In the genomic region with DNA sequence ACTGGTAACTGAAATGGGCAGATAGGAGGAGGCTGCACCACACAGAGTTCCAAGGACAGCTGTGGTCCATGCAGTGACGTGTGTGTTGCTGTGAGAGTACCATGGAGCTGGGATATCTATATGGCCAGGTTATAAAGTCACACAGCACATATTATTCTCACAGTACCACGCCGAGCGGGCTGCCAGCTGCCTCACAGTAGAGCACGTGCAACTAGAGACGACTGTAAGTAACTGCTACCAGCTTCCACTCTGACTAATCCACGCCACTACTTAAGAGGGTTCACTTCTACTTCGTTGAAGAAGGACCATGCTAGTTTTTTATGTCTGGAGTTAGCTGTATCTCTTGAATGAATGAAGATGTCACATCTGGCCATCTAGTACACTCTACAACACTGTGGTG, we compare ENCODE assay signal across 27 mouse cellular contexts.
DNase-seq lines count a peak whose midpoint lies in the region; ATAC-seq lines count a peak whose summit lies in the region.
"Had no signal": no experiment of that assay in that cellular context is flagged by ENCODE, and none has a peak within 500 bp of the region (broad histone marks: within the 10 kb centered on the region; RNA-seq: fewer than 3 reads in every experiment).

No protein-coding gene starts in this region.

- H3K27ac ChIP-seq in embryonic facial prominence, embryonic 12.5 days, result 0 out of 2 replicates have a peak overlapping the region, but pooled peaks have one; percentile 11
- no peak overlapping the region for H3K27ac ChIP-seq in embryonic facial prominence, embryonic 10.5 days (replicated peaks)
- H3K27ac ChIP-seq in midbrain, embryonic 10.5 days (replicated peaks), result 0 out of 2 replicates have a peak overlapping the region, but pooled peaks have one; percentile 13
- no peak overlapping the region for H3K27ac ChIP-seq in midbrain, embryonic 16.5 days (ENCODE audit: low read length)
- H3K27ac ChIP-seq in limb, embryonic 12.5 days, result peak overlapping the region; percentile 69; the same call in 1 of the 2 replicates
- no peak overlapping the region for H3K27ac ChIP-seq in hindbrain, embryonic 11.5 days (ENCODE audit: low read depth, low read length)
- H3K27ac ChIP-seq: embryonic facial prominence, embryonic 15.5 days; gastrocnemius, adult 2 months; heart, adult 2 months; heart, embryonic 10.5 days; heart, embryonic 13.5 days; hindbrain, embryonic 12.5 days; hindbrain, embryonic 15.5 days had no signal

- H3K27me3 ChIP-seq in embryonic facial prominence, embryonic 12.5 days, result no peaks in the 10 kb centered on the region
- no peaks in the 10 kb centered on the region for H3K27me3 ChIP-seq in embryonic facial prominence, embryonic 10.5 days (replicated peaks; ENCODE audit: low read depth, poor library complexity, severe bottlenecking)
- H3K27me3 ChIP-seq in midbrain, embryonic 10.5 days (ENCODE audit: low read depth, poor library complexity, severe bottlenecking), result no peaks in the 10 kb centered on the region
- H3K27me3 ChIP-seq in midbrain, embryonic 16.5 days (ENCODE audit: control insufficient read depth, insufficient read depth, low read depth, low read length), result no peaks in the 10 kb centered on the region
- no peaks in the 10 kb centered on the region for H3K27me3 ChIP-seq in limb, embryonic 12.5 days
- H3K27me3 ChIP-seq in hindbrain, embryonic 11.5 days (ENCODE audit: control insufficient read depth, insufficient read depth, low read length), result no peaks in the 10 kb centered on the region
- H3K27me3 ChIP-seq: embryonic facial prominence, embryonic 15.5 days; heart, embryonic 13.5 days; hindbrain, embryonic 12.5 days; hindbrain, embryonic 15.5 days had no signal

- no peaks in the 10 kb centered on the region for H3K36me3 ChIP-seq in embryonic facial prominence, embryonic 12.5 days
- no peaks in the 10 kb centered on the region for H3K36me3 ChIP-seq in embryonic facial prominence, embryonic 10.5 days (replicated peaks)
- no peaks in the 10 kb centered on the region for H3K36me3 ChIP-seq in midbrain, embryonic 10.5 days
- no peaks in the 10 kb centered on the region for H3K36me3 ChIP-seq in midbrain, embryonic 16.5 days (ENCODE audit: control insufficient read depth, insufficient read depth, low read length)
- H3K36me3 ChIP-seq in limb, embryonic 12.5 days, result 0 out of 2 replicates have a peak, but pooled peaks cover 6% of the 10 kb centered on the region
- no peaks in the 10 kb centered on the region for H3K36me3 ChIP-seq in hindbrain, embryonic 11.5 days (ENCODE audit: control insufficient read depth, insufficient read depth, low read length)
- H3K36me3 ChIP-seq: embryonic facial prominence, embryonic 15.5 days; heart, embryonic 10.5 days; heart, embryonic 13.5 days; hindbrain, embryonic 12.5 days; hindbrain, embryonic 15.5 days had no signal

- DNase-seq in embryonic facial prominence, embryonic 10.5 days (ENCODE audit: low spot score), result no peak
- no peak for DNase-seq in midbrain, embryonic 10.5 days (ENCODE audit: low spot score)
- no peak for DNase-seq in B cell, adult 2 months
- no peak for DNase-seq in hindbrain, embryonic 11.5 days (ENCODE audit: low spot score)
- DNase-seq: adrenal gland, adult 2 months; adrenal gland, postnatal 25 days; cerebellum, adult 11-12 months; cerebellum, adult 8-10 months; cerebellum, postnatal 10 days; cerebellum, postnatal 36 days; embryo, embryonic 11 days; forebrain, postnatal 0 days; gastrocnemius, adult 2 months; gastrocnemius, postnatal 14 days; heart, adult 2 months; heart, postnatal 14 days; heart, postnatal 4 days had no signal

- no peak overlapping the region for H3K4me2 ChIP-seq in embryonic facial prominence, embryonic 12.5 days (replicated peaks)
- H3K4me2 ChIP-seq in midbrain, embryonic 16.5 days (ENCODE audit: low read length), result no peak overlapping the region
- H3K4me2 ChIP-seq in limb, embryonic 12.5 days, result no peak overlapping the region
- H3K4me2 ChIP-seq in hindbrain, embryonic 11.5 days (replicated peaks; ENCODE audit: low read depth, low read length), result no peak overlapping the region
- H3K4me2 ChIP-seq: embryonic facial prominence, embryonic 15.5 days; heart, embryonic 13.5 days; hindbrain, embryonic 12.5 days; hindbrain, embryonic 15.5 days had no signal

- no peak overlapping the region for H3K9ac ChIP-seq in embryonic facial prominence, embryonic 12.5 days
- H3K9ac ChIP-seq in midbrain, embryonic 16.5 days (ENCODE audit: low read depth, low read length), result no peak overlapping the region
- H3K9ac ChIP-seq in limb, embryonic 12.5 days (replicated peaks), result no peak overlapping the region
- no peak overlapping the region for H3K9ac ChIP-seq in hindbrain, embryonic 11.5 days (ENCODE audit: low read depth, low read length)
- H3K9ac ChIP-seq: embryonic facial prominence, embryonic 15.5 days; forebrain, postnatal 0 days; heart, embryonic 13.5 days; hindbrain, embryonic 12.5 days; hindbrain, embryonic 15.5 days had no signal

- no peaks in the 10 kb centered on the region for H3K9me3 ChIP-seq in embryonic facial prominence, embryonic 12.5 days
- no peaks in the 10 kb centered on the region for H3K9me3 ChIP-seq in embryonic facial prominence, embryonic 10.5 days
- H3K9me3 ChIP-seq in midbrain, embryonic 10.5 days (replicated peaks), result no peaks in the 10 kb centered on the region
- H3K9me3 ChIP-seq in midbrain, embryonic 16.5 days (replicated peaks; ENCODE audit: control insufficient read depth, low read length, poor library complexity, severe bottlenecking), result no peaks in the 10 kb centered on the region
- no peaks in the 10 kb centered on the region for H3K9me3 ChIP-seq in limb, embryonic 12.5 days
- H3K9me3 ChIP-seq in hindbrain, embryonic 11.5 days (ENCODE audit: control insufficient read depth, low read length), result no peaks in the 10 kb centered on the region
- H3K9me3 ChIP-seq: embryonic facial prominence, embryonic 15.5 days; heart, embryonic 10.5 days; heart, embryonic 13.5 days; hindbrain, embryonic 12.5 days; hindbrain, embryonic 15.5 days had no signal

- 74% methylated on average over 8 of the region's 8 CpGs for WGBS in embryonic facial prominence, embryonic 12.5 days
- WGBS in embryonic facial prominence, embryonic 10.5 days, result 81% methylated on average over 8 of the region's 8 CpGs
- WGBS in midbrain, embryonic 10.5 days, result 81% methylated on average over 8 of the region's 8 CpGs
- 74% methylated on average over 8 of the region's 8 CpGs for WGBS in midbrain, embryonic 16.5 days
- 59% methylated on average over 8 of the region's 8 CpGs for WGBS in limb, embryonic 12.5 days
- 79% methylated on average over 8 of the region's 8 CpGs for WGBS in hindbrain, embryonic 11.5 days

- no peak overlapping the region for H3K4me3 ChIP-seq in embryonic facial prominence, embryonic 12.5 days
- no peak overlapping the region for H3K4me3 ChIP-seq in embryonic facial prominence, embryonic 10.5 days
- no peak overlapping the region for H3K4me3 ChIP-seq in midbrain, embryonic 10.5 days
- no peak overlapping the region for H3K4me3 ChIP-seq in midbrain, embryonic 16.5 days (ENCODE audit: low read depth, low read length)
- no peak overlapping the region for H3K4me3 ChIP-seq in limb, embryonic 12.5 days (replicated peaks)
- H3K4me3 ChIP-seq in hindbrain, embryonic 11.5 days (ENCODE audit: low read depth, low read length), result no peak overlapping the region
- H3K4me3 ChIP-seq: embryonic facial prominence, embryonic 15.5 days; gastrocnemius, adult 2 months; heart, adult 2 months; heart, embryonic 10.5 days; heart, embryonic 13.5 days; hindbrain, embryonic 12.5 days; hindbrain, embryonic 15.5 days had no signal

- ATAC-seq in embryonic facial prominence, embryonic 12.5 days (ENCODE audit: insufficient number of reproducible peaks, insufficient read depth, low FRiP score, low TSS enrichment), result no peak
- no peak for ATAC-seq in midbrain, embryonic 16.5 days
- no peak for ATAC-seq in limb, embryonic 12.5 days (ENCODE audit: insufficient number of reproducible peaks, insufficient read depth, low FRiP score, low TSS enrichment, low read depth)
- ATAC-seq in megakaryocyte-erythroid progenitor cell, adult 5-6 weeks (replicated peaks; ENCODE audit: low FRiP score, low TSS enrichment, poor library complexity, severe bottlenecking), result peak; percentile 37; the same call in 1 of the 2 replicates
- no peak for ATAC-seq in hindbrain, embryonic 11.5 days (ENCODE audit: low FRiP score)
- ATAC-seq: forebrain, embryonic 14.5 days; forebrain, postnatal 0 days had no signal

- peaks cover 9% of the 10 kb centered on the region; the same call in 1 of the 2 replicates for H3K4me1 ChIP-seq in embryonic facial prominence, embryonic 12.5 days
- H3K4me1 ChIP-seq in embryonic facial prominence, embryonic 10.5 days, result no peaks in the 10 kb centered on the region
- peaks cover 8% of the 10 kb centered on the region for H3K4me1 ChIP-seq in midbrain, embryonic 10.5 days
- H3K4me1 ChIP-seq in midbrain, embryonic 16.5 days (ENCODE audit: control insufficient read depth, insufficient read depth, low read length), result no peaks in the 10 kb centered on the region
- H3K4me1 ChIP-seq in limb, embryonic 12.5 days (replicated peaks), result peaks cover 13% of the 10 kb centered on the region
- no peaks in the 10 kb centered on the region for H3K4me1 ChIP-seq in hindbrain, embryonic 11.5 days (replicated peaks; ENCODE audit: control insufficient read depth, insufficient read depth, low read length)
- H3K4me1 ChIP-seq: heart, embryonic 10.5 days; heart, embryonic 13.5 days; hindbrain, embryonic 15.5 days had no signal

Comparison
In these comparisons a context has a peak if more than half of its experiments do, and no peak if none do; other contexts are left out.
1. H3K27ac ChIP-seq: peak in embryonic facial prominence, embryonic 12.5 days (single experiment), midbrain, embryonic 10.5 days (single experiment) and limb, embryonic 12.5 days (single experiment); none in embryonic facial prominence, embryonic 10.5 days (single experiment), midbrain, embryonic 16.5 days (single experiment) and hindbrain, embryonic 11.5 days (single experiment).